Mouse (Mus musculus) limb, embryonic 15.5 days (tissue): ENCODE measurements at regions not wholly inside any gene's neighbourhood (a gene's known extent, or its start where the extent isn't known, plus 50 kb on each side); places are given as distances from the start of the nearest gene placed in this dataset.

Source experiments
- ATAC-seq: fragments of 200-750 bp; cut with Nextera tagmentation; 2 replicates; pipeline ENCODE4 v1.8.0; 2017; ENCODE audit warnings: low read depth, moderate TSS enrichment; ENCODE audit not compliant: insufficient number of reproducible peaks, low FRiP score, low TSS enrichment
- H3K27ac ChIP-seq: fragments of 300-500 bp; sonication (generic); 2 replicates; pipeline ENCODE4 v1.5.1; 2015; ENCODE audit warnings: moderate library complexity, mild to moderate bottlenecking, inconsistent platforms
- H3K27me3 ChIP-seq: fragments of 300-500 bp; sonication (generic); 2 replicates; pipeline ENCODE4 v1.6.1; 2015; ENCODE audit warnings: inconsistent platforms
- H3K36me3 ChIP-seq: fragments of 300-500 bp; sonication (generic); 2 replicates; pipeline ENCODE4 v1.6.1; 2015; ENCODE audit warnings: inconsistent platforms
- H3K4me1 ChIP-seq: fragments of 300-500 bp; sonication (generic); 2 replicates; pipeline ENCODE4 v1.6.1; 2015; ENCODE audit warnings: inconsistent platforms
- H3K4me2 ChIP-seq: fragments of 300-500 bp; sonication (generic); 2 replicates; pipeline ENCODE4 v1.6.1; 2015; ENCODE audit warnings: mild to moderate bottlenecking, inconsistent platforms
- H3K4me3 ChIP-seq: fragments of 300-500 bp; sonication (generic); 2 replicates; pipeline ENCODE4 v1.5.1; 2015; ENCODE audit warnings: mild to moderate bottlenecking, inconsistent platforms
- H3K9ac ChIP-seq: fragments of 300-500 bp; sonication (generic); 2 replicates; pipeline ENCODE4 v1.6.1; 2015; ENCODE audit warnings: inconsistent platforms
- H3K9me3 ChIP-seq: fragments of 300-500 bp; sonication (generic); 2 replicates; pipeline ENCODE4 v1.6.1; 2016; ENCODE audit warnings: inconsistent platforms
- WGBS: fragments of 180-500 bp; shearing (Covaris S2); methylation state at CpG from one replicate; pipeline ENCODE4 v1.1.7; 2015; 5-methylcytosine and 5-hydroxymethylcytosine counted together

DNA sequence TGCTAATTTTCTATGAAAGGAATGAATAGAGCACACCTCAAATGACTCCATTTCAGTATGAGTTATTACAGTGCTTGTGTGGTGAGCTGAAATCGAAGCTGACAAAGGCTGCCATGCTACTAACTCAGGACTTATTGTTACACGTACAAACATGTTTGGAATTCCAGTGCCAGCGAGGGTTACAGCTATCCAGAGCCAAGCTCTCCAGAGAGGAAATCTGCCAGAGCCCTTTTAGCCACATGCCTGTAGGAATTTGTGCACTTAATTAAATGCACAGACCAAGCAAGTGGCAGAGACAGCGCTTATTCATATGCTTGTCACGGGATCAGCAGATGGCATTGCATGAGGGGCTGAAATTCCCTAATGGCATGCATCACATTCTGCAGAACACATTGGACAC is 386.4 kb upstream of the Sash1 start:
- H3K4me1 ChIP-seq = peaks cover 5% of the 10 kb centered on the region
- 19% methylated on average over 5 of the region's 5 CpGs for WGBS

DNA sequence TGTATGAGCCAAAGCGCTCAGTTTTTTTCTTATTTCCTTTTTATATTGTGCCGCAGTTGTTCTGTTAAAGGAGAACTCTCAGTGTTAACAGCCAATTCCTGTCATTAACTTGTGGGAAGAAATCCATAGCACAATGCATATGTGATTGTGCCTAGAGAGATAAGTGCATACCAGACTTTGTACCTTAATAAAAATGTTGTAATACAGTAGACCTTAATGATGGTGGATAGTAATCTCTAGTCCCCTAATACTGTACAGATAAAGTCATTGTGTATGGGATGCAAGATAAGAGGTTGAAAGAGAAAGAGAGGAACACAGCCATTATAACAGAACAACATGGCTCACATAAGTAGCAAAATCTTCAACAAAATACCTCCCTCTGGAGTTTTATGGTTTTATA is 379.7 kb upstream of the Sash1 start:
- Histone ChIP-seq H3K36me3 (no peaks in the 10 kb centered on the region), H3K27ac (no peak overlapping the region), H3K9ac (no peak overlapping the region), H3K4me1 (no peaks in the 10 kb centered on the region), H3K4me2 (no peak overlapping the region), H3K4me3 (no peak overlapping the region), H3K27me3 (no peaks in the 10 kb centered on the region), H3K9me3 (no peaks in the 10 kb centered on the region)
- no peak for ATAC-seq
- WGBS = 90% methylated on average over 2 of the region's 2 CpGs

More for the DNA sequence above, 386.4 kb upstream of the Sash1 start:
- no peak for ATAC-seq
- H3K27ac ChIP-seq = no peak overlapping the region
- H3K27me3 ChIP-seq = no peaks in the 10 kb centered on the region
- H3K9ac ChIP-seq = no peak overlapping the region
- H3K36me3 ChIP-seq = no peaks in the 10 kb centered on the region
- H3K9me3 ChIP-seq = no peaks in the 10 kb centered on the region
- no peak overlapping the region for H3K4me2 ChIP-seq
- no peak overlapping the region for H3K4me3 ChIP-seq

DNA sequence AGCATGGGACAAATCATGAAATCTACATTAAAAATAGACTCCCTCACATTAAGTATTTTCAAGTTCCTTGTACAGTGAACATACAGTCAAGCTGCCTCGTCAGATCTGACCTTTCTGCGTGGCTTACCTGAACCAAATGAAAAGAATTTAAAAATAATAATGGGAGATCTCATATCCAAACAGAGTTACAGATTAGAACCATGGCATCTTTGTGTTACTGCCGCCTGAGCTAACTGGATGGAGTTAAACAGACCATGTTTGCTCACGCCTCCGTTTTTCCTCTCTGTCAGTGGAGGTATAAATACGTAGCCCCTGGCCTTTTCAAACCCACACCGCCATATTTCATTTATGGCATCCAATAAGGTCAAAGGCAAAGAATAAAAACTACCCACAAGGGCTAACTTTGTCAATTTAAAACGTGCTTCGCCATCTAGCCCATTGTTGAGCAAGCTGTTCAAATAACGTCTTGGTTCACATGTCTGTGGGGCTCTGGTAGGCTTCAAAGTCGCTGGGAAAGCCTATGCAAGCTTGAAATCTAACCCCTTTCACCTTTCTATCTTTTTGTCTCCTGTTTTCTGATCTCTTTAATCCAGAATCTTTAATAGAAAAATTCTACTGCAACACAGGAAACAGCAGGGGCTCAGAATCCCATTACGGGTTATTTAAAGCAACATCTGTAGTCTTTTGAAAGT is 378.6 kb upstream of the Sash1 start:
- H3K36me3 ChIP-seq = no peaks in the 10 kb centered on the region
- no peaks in the 10 kb centered on the region for H3K27me3 ChIP-seq
- WGBS = 73% methylated on average over 12 of the region's 12 CpGs

DNA sequence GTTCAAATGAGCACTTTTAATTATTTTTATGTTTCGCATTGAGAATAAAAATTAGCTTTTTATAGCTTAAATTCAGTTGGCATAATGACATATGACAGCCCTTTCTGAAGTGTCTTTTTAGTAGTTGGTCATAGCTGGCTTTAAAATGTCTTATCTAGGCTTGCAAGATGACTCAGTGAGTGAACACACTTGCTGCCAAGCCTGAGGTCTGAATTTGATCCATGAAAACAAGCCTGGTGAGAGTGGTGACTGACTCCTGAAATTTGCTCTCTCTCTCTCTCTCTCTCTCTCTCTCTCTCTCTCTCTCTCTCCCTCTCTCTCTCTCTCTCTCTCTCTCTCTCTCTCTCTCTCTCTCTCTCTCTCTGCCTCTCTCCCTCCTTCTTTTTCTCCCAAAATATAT is 372.8 kb upstream of the Sash1 start:
- Histone ChIP-seq H3K27me3 (no peaks in the 10 kb centered on the region), H3K9me3 (no peaks in the 10 kb centered on the region), H3K36me3 (no peaks in the 10 kb centered on the region), H3K9ac (no peak overlapping the region), H3K4me1 (no peaks in the 10 kb centered on the region), H3K4me2 (no peak overlapping the region), H3K27ac (no peak overlapping the region), H3K4me3 (no peak overlapping the region)
- no peak for ATAC-seq
- 87% methylated on average over 1 of the region's 1 CpGs for WGBS

More for the DNA sequence above, 378.6 kb upstream of the Sash1 start:
- Histone ChIP-seq H3K4me1 (no peaks in the 10 kb centered on the region), H3K4me2 (no peak overlapping the region), H3K27ac (no peak overlapping the region), H3K9ac (no peak overlapping the region), H3K9me3 (no peaks in the 10 kb centered on the region), H3K4me3 (no peak overlapping the region)
- ATAC-seq = no peak

DNA sequence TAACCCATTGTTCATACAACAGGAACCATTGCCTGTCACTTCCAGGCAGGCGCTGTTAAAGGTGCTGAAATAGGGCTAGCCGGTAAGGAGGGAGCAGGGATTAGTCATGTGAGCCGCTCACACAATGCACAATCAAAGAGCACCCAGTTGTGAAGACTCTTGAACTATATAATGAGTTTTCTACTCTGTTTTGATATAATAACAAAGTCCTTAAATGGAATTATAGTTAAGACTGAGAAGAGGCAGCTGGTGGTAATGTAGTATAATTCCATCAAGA is 367.0 kb upstream of the Sash1 start:
- H3K4me2 ChIP-seq = no peak overlapping the region
- no peak overlapping the region for H3K4me3 ChIP-seq
- H3K27ac ChIP-seq = no peak overlapping the region
- no peaks in the 10 kb centered on the region for H3K4me1 ChIP-seq
- no peak for ATAC-seq
- H3K36me3 ChIP-seq = no peaks in the 10 kb centered on the region
- H3K27me3 ChIP-seq = no peaks in the 10 kb centered on the region
- 21% methylated on average over 3 of the region's 3 CpGs for WGBS
- no peak overlapping the region for H3K9ac ChIP-seq
- no peaks in the 10 kb centered on the region for H3K9me3 ChIP-seq

DNA sequence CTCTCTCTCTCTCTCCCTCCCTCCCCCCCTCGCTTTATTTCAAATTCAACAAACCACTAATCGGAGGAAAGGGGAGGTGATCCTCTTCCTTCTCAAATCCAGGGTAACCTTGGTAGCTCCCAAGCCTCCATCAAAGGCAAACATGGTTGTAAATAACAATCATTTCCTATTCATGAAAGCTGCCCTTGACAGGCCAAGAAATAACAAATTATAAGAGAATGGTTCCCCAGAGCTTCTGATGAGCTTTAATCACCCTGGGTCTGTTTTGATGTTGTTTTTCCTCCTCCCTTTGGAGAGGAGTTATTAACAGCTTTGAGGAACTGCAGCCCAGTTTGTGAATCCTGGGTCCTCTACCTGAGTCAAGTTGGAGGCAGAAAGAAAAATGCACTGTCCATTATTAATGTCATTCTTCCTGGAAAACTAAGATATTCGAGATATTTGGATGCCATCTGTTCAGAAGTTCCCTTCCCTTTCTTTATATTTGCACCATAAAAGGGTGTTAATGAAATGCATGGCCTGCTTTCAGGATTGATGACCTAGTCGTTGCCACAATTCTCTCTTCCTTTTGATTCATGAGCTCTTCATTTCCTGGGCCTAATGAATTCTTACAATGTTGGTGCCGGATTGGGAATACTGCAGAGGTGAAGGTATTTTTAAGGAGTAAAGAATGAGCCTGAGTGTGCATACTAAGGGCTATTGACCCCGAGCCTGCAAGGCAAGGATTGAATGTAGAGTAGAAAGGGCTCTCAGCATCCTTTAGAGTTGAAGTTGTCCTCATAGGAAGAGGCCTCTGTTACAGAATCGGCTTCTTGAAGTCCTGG is 366.5 kb upstream of the Sash1 start:
- no peaks in the 10 kb centered on the region for H3K27me3 ChIP-seq
- H3K9ac ChIP-seq = no peak overlapping the region
- 38% methylated on average over 7 of the region's 7 CpGs for WGBS
- no peaks in the 10 kb centered on the region for H3K36me3 ChIP-seq
- H3K4me2 ChIP-seq = no peak overlapping the region
- no peak overlapping the region for H3K27ac ChIP-seq
- no peak for ATAC-seq
- no peak overlapping the region for H3K4me3 ChIP-seq
- no peaks in the 10 kb centered on the region for H3K9me3 ChIP-seq
- H3K4me1 ChIP-seq = no peaks in the 10 kb centered on the region

DNA sequence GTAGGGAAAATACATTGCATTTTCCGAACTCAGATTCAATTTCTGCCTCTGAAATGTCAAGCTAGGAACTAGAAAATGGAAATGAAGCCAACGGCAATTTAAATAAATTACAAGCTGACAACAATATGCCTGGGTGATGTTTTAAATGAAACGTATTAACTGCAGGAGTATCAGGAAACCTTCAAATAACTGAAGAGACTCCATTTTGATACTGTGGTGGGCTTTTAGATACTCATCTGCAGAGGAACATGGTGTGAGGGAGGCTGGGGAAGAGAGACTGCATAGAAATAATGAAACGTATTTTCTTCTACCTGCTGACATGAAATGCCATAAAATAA is 357.4 kb upstream of the Sash1 start:
- Histone ChIP-seq H3K27ac (no peak overlapping the region), H3K27me3 (no peaks in the 10 kb centered on the region), H3K9ac (no peak overlapping the region), H3K4me1 (no peaks in the 10 kb centered on the region), H3K9me3 (no peaks in the 10 kb centered on the region), H3K36me3 (no peaks in the 10 kb centered on the region), H3K4me2 (no peak overlapping the region), H3K4me3 (no peak overlapping the region)
- 63% methylated on average over 4 of the region's 4 CpGs for WGBS
- ATAC-seq = no peak

DNA sequence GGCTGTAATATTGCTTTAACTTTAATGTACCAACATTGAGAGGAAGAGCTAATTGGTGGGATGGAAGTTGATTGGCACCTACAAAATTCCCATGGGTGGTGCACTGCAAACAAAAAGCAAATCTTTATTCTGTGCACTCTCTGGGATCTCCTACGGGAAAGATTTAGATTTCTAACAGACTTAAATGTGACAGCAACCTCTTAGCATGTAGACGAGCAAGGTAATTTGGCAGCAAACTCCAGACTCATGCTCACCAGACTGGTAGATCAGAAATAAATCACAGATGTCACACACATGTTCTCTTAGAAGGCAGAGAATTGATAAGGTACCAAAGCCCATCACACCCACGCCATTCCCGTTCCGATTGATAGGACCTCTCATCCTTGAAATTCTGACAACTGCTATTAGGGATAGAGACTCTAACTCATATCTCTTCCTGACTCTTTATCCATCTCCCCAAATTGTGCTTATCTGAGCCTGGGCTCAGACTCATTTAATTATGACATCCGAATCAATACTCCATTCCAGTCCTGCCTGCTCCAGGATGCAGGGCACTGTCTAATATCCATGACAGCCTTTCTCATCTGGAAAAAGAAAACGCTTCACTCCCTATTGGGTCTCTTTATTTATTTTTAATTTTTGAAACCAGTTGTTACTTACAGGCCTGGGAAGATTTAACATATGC is 356.9 kb upstream of the Sash1 start:
- H3K9ac ChIP-seq = no peak overlapping the region
- no peaks in the 10 kb centered on the region for H3K36me3 ChIP-seq
- no peaks in the 10 kb centered on the region for H3K9me3 ChIP-seq
- no peaks in the 10 kb centered on the region for H3K4me1 ChIP-seq
- H3K4me3 ChIP-seq = no peak overlapping the region
- no peaks in the 10 kb centered on the region for H3K27me3 ChIP-seq
- whole genome bisulfite sequencing = 68% methylated on average over 7 of the region's 7 CpGs
- no peak overlapping the region for H3K4me2 ChIP-seq
- ATAC-seq = no peak
- no peak overlapping the region for H3K27ac ChIP-seq

DNA sequence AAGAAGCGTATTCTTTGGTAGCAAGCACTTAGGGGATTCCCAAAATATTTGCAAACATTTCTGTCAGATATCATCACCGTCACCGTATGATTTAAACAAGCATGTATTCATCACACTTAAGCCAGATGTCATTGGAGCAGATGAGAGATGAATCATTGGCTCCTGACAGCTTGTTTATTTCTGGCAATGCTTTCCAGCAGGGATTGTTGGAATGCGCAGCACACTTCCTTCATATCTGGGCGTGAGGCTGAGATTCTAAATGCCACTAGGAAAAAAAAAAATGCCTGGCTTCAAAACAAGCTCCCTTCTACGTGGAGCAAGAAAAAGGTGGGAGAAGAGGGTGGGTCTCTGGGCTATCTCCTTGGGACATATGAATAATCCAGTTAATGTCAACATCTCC is 354.1 kb upstream of the Sash1 start:
- ATAC-seq = no peak
- H3K4me2 ChIP-seq = no peak overlapping the region
- H3K4me1 ChIP-seq = no peaks in the 10 kb centered on the region
- H3K27me3 ChIP-seq = no peaks in the 10 kb centered on the region
- H3K4me3 ChIP-seq = no peak overlapping the region
- H3K9me3 ChIP-seq = no peaks in the 10 kb centered on the region
- no peaks in the 10 kb centered on the region for H3K36me3 ChIP-seq
- no peak overlapping the region for H3K9ac ChIP-seq
- 44% methylated on average over 6 of the region's 6 CpGs for WGBS
- no peak overlapping the region for H3K27ac ChIP-seq

DNA sequence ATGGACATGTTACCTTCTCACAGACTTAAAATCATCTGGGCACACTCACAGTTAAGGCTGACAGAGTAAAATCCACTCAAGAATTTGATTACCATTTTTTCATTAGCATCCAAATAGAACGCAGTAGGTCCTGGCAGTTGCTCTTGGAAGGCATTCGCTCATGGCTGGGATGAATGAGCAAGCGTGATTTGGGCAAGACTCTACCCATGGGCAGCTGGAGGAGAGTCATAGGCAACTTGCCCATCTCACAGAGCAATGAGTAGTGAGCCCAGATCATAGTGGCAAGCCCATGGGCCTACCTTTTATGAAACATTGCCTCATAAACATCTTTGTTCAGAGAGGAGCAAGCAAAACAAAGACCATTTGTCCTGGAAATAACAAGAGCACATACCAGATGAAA is 345.9 kb upstream of the Sash1 start:
- no peak overlapping the region for H3K4me2 ChIP-seq
- H3K4me1 ChIP-seq = no peaks in the 10 kb centered on the region
- no peak for ATAC-seq
- no peaks in the 10 kb centered on the region for H3K36me3 ChIP-seq
- no peaks in the 10 kb centered on the region for H3K27me3 ChIP-seq
- no peak overlapping the region for H3K9ac ChIP-seq
- WGBS = 89% methylated on average over 3 of the region's 3 CpGs
- no peaks in the 10 kb centered on the region for H3K9me3 ChIP-seq
- no peak overlapping the region for H3K27ac ChIP-seq
- no peak overlapping the region for H3K4me3 ChIP-seq

DNA sequence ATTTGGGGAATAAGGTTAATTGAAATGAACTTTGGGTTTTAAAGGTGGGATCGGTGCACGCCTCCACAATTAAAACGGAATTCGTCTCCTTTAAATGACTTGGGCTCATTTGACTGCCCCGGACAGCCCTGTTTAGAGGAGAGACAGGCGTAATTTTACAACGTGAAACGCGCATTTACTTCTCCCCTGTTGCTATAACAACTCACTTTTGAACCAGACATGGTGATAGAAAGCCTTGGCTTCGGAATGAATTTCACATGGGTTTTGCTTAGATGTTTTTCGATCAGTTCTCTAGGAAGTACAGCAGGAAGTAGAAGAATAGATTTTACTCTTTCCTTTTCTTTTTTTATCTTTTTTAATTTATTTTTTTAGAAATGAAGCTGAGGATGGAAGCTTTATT is 343.2 kb upstream of the Sash1 start:
- ATAC-seq = no peak
- no peaks in the 10 kb centered on the region for H3K9me3 ChIP-seq
- no peak overlapping the region for H3K4me2 ChIP-seq
- H3K36me3 ChIP-seq = no peaks in the 10 kb centered on the region
- WGBS = 64% methylated on average over 11 of the region's 11 CpGs
- no peak overlapping the region for H3K27ac ChIP-seq
- H3K9ac ChIP-seq = no peak overlapping the region
- no peak overlapping the region for H3K4me3 ChIP-seq
- no peaks in the 10 kb centered on the region for H3K27me3 ChIP-seq
- H3K4me1 ChIP-seq = no peaks in the 10 kb centered on the region

DNA sequence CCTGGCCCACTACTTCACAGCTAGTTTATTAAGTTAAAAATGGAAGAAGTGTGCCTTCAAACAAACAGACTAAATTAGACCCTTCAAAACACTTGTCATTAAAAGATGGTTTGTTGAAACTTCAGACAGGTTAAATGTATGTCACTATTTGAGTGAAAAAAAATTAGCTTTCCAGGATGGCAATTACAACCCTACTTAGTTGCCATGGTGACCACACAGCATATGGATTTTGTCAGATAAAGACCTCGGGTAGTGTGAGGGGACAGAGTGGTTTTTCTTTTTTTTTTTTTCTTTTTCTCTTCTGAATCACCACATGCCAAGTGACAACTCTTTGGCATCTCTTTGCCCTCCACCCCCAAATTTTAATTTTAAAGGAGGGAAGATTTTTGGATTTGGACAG is 341.5 kb upstream of the Sash1 start:
- Histone ChIP-seq H3K4me1 (no peaks in the 10 kb centered on the region), H3K27ac (no peak overlapping the region), H3K27me3 (no peaks in the 10 kb centered on the region), H3K4me3 (no peak overlapping the region), H3K4me2 (no peak overlapping the region), H3K36me3 (no peaks in the 10 kb centered on the region), H3K9me3 (no peaks in the 10 kb centered on the region), H3K9ac (no peak overlapping the region)
- 22% methylated on average over 1 of the region's 1 CpGs for WGBS
- ATAC-seq = no peak
